Mouse (Mus musculus): ENCODE measurements around the gene AC140267.1. TPM values are rescaled to one million over a fixed set of nuclear protein-coding genes. Genes with fewer than 3 reads are reported as not detected.

Gene AC140267.1
- total RNA-seq, 2 experiments from 2014 or later: 11.0 to 22.8 TPM

DNA sequence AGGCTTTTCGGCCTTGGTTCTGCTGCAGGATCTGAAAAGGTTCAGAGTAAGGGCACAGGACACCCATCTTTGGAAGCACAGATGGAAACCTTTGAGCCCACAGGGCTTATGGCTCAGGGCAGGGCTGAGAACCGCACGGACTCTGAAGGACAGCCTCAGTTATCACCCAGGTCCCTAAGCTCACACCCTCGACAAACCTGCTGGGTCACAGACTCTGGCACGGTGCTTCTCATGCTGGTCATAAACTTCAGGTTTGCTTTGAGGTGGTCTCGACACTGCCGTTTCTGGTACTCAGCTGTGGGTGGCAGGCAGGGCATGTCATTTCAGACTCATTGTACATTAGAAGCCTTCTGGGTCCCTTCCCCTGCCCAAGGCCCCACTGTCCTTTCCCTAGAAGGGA lies 25.5 kb downstream of the AC140267.1 start:
- no peak for DNase-seq (ENCODE audit: low spot score in 2 of 2)

DNA sequence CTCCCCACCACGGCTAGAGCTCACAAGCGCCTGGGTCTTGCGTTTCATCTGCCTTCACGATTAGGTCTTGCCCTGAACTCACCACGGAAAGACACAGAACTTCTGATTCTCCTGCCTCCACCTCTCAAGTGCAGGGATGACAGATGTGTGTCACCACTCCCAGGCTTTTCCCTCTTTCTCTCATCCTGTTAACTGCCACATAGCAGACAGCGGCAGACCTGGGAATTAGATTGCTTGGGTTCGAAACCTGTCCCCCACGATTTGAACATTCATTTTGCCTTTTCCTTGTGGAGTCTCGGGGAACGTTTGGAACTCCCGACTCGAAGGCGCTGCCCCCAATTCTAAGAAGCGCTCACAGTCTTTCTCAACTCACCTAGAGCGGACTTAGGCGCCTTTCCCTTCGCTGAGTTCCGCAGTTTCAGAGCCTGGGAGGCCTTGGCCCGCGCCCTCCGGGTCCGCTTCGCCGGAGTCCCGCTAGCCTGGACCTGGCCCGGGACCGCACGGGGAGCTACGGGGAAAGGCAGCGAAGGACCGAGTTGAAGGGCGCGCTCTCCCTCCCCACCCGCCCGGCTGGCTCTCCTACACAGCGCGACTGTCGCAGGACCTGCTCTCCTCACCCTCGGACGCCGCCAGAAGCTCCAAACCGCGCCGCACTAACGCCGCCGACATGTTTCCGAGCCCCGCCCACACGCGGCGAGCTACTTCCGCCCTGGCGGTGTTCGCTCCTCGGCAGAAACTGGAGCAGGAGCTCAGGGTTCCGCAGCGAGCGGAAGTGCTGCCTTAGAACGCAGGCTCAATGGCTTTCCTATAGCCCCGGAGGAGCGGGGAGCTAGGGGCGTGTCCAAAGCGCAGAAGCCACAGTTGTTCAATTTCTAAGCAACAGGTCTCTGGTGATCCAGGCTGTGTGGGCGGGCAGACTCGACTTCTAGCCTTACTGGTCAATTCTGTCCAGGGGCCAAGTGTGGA lies 28.3 kb downstream of the AC140267.1 start, which contains the start of gene Rps19bp1:
Gene Rps19bp1 (minus strand): TSS at position 706 of the 966 bp plus-strand sequence.
- DNase-seq (ENCODE audit: low spot score in 2 of 2): peak; percentile 82 to 89

DNA sequence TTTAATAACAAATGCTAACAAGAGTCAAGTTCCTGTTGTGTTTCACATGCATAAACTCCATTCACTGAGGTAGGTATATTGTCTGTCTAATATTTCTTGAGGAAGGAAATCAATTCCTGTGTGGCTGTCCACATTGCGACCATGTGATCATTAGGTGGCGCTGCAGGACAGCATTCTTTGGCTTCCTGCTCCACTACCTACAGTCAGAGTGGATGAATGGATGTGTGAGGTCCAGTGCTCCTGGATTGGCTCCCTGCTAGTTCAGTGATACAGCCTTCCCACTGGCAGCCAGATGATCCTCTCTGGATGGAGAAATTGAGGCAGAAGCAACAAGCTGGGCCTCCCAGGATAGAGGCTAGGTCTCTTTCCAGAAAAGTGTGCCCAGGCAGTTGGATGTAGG lies 30.6 kb downstream of the AC140267.1 start:
- peak; percentile 78 to 89 for DNase-seq (ENCODE audit: low spot score in 2 of 2)

DNA sequence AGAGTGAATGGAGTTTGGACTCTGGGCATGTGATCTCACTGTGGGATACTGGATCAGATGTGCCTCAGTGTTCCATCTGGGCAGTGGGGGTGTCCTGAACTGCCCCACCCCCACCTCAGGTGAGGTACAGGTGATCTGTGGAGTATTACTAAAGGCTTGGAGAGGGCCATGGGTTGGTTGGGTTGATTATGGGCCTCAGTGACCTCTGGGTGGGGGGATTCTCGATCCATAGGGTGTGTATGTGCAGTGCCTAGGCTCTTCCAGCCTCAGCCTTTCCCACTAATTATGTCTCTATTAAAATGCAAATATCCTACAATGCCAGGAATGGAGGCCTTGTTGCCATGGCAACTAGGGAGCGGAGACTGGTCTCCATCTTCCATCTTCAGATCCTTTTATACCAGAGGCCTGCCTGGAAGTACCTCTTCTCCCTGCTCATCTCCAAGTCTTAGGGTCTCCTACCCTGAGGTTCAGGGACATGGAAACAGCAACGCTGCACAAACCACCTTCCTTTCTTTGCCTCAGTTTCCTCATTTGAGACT lies 36.3 kb downstream of the AC140267.1 start:
- DNase-seq (ENCODE audit: low spot score in 2 of 2): no peak

DNA sequence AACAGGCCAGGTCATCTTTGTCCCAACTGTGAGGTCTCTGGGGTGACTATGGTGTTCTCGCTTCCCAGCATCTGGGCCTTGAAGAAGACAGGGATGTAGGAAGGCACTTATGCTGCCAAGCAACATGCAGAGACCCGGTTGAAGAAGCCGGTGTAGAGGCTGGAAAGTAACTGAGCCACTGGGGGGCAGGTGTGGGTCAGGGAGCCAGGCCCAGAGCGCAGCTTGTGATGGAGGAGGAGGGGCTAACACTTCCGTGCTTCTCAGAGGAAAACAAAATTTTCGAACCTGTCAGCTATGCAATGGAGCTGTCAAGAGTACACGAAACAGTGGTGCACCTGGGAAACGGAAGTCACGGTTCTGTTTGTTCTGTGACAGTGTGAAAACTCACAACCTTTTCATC lies 41.5 kb downstream of the AC140267.1 start:
- DNase-seq (ENCODE audit: low spot score in 2 of 2): no peak

DNA sequence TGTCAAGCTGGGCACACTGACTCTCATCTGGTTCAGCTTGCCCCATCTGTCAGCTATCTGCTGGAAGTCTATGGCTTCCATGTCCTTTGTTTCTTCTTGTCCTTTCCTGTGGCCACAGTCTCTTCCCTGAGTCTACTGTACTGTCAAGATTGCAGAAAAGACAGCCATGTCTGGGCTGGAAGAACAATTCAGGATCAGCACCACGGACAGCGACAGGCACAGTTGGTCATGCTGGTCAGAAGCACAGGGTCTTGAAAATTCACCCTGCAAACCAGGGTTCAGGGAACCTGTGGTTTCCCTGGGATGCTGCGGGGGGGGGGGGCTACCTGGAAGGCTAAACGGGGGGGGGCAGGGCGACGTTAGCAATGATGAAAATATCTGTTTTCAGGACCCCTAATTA lies 42.0 kb downstream of the AC140267.1 start:
- peak in 1 of 2 experiments; percentile 12 for DNase-seq (ENCODE audit: low spot score in 2 of 2)

DNA sequence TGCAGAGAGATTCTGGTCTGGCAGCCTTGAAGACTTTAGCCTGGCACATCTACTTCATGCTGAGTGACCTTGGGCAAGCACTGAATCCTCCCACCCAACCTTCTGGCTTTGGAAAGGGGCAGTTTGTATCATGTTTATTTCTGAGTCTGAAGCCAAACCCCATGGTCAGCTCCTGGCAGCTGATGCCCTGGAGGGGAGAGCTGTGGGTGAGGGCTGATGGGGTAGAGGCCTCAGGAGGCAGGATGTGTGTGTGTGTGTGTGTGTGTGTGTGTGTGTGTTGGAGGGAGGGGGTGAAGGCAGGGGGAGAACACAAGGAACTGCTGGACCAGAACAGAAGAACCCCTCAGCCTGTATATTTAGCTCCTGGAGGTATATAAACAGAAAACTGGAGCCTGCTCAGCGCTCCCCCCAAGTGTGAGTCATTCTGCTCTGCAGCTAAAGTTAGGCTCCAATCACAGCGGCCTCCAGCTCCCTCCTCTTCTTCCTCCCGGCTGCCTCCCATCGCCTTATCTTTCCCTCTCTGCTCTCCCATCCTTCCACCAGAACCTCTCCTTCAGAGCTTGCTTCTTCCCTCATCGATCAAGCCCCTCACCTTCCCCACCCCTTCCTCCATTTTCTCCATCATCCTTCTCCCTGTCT lies 42.6 kb downstream of the AC140267.1 start:
- DNase-seq (ENCODE audit: low spot score in 2 of 2): peak in 1 of 2 experiments; percentile 8

DNA sequence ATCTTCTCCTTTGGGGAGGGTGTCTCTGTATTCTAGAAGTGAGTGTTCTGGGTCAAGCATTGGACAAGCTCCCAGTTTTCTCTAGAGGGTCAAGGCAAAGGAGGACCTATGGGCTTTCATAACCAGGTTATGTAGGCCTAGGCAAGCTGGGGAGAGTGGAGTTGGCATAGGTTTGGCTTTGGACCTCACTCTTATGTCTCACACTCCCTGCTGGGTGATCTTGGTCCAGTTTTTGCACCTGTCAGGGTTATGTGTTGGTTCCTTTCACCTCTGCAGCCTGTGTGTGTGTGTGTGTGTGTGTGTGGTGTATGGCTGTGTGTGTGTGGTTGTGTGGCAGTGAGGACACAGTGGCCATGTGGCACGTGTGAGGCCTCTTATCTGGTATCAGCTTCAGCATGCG lies 43.4 kb downstream of the AC140267.1 start:
- no peak for DNase-seq (ENCODE audit: low spot score in 2 of 2)

DNA sequence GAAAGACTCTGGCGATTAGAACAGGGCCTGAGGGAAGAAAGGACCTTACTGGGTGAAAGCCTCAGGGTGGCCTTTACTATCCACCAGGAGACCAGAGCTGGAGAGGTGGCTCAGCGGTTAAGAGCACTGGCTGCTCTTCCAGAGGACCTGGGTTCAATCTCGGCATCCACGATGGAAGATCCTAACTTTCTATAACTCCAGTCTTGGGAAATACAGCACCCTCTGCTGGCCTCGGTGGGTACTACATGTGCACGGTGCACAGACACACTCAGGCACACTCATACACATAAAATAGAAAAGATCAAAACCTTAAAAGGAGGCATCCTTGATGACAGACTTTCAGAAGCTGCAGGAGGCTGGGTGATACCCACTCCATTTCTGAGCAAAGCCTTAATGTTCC lies 45.0 kb downstream of the AC140267.1 start:
- DNase-seq (ENCODE audit: low spot score in 2 of 2): no peak

Other genes starting within 250 kb of the AC140267.1 start
- gene Pdgfb, start 220.9 kb upstream of the AC140267.1 start, total RNA-seq (2021): 10 to 100 TPM; 45.4 to 48.1 TPM
- gene Syngr1, start 144.5 kb upstream of the AC140267.1 start, total RNA-seq (2021): 100 to 1,000 TPM; 462 to 472 TPM
- gene Rpl3, start 144.0 kb upstream of the AC140267.1 start, total RNA-seq (2021): 100 to 1,000 TPM; 460 to 491 TPM
- 10 to 100 TPM; 29.7 to 31.4 TPM for gene Tab1, start 102.7 kb upstream of the AC140267.1 start, total RNA-seq (2021)
- gene Mgat3, start 62.1 kb upstream of the AC140267.1 start, total RNA-seq (2021): 100 to 1,000 TPM; 103 to 106 TPM
- 10 to 100 TPM; 35.4 to 36.2 TPM for gene Mief1, start 1.8 kb upstream of the AC140267.1 start, total RNA-seq (2021)
- gene Atf4, start 19.3 kb downstream of the AC140267.1 start, total RNA-seq (2021): 10 to 100 TPM; 96.2 to 96.4 TPM
- gene Rps19bp1, start 28.5 kb downstream of the AC140267.1 start, total RNA-seq (2021): 10 to 100 TPM; 32.0 to 33.0 TPM
- gene Cacna1i, start 51.4 kb downstream of the AC140267.1 start, total RNA-seq (2021): 10 to 100 TPM; 40.5 to 45.5 TPM

Measured in layer of hippocampus, postnatal 14 days (tissue).